Comparison of ENCODE assay signal across 25 mouse cellular contexts in the genomic region with DNA sequence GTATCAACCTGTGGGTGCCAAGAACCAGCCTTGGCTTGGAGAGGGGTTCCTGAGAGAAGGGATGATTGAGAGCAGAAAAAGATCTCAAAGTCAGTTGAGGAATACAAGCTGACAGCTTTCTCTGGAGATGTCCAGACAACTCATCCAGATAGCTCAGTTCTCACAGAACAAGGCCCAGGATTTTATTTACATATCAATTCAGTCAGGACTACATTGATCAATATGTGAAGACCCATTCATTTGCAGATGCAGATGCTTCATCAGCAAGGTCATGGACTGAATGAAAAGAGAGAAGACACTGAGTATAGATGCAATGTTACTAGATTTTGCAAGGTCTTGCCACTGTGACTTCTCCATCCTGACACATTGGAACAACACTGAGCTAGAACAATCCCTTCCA.
DNase-seq lines count a peak whose midpoint lies in the region; ATAC-seq and TF ChIP-seq lines count a peak whose summit lies in the region.
"Had no signal": no experiment of that assay in that cellular context is flagged by ENCODE, and none has a peak within 500 bp of the region (broad histone marks: within the 10 kb centered on the region; RNA-seq: fewer than 3 reads in every experiment).

No protein-coding gene starts in this region.

- H3K4me1 ChIP-seq in midbrain, embryonic 11.5 days (ENCODE audit: control insufficient read depth, insufficient read depth, low read length), result no peaks in the 10 kb centered on the region
- H3K4me1 ChIP-seq in midbrain, embryonic 16.5 days (ENCODE audit: control insufficient read depth, insufficient read depth, low read length), result no peaks in the 10 kb centered on the region
- H3K4me1 ChIP-seq in heart, adult 2 months (ENCODE audit: control insufficient read depth, insufficient read depth, low read length), result no peaks in the 10 kb centered on the region

- DNase-seq in midbrain, embryonic 11.5 days (ENCODE audit: low spot score, missing footprints), result peak; percentile 6
- peak; percentile 64 for DNase-seq in ES-CJ7 (ENCODE audit: low read depth, low spot score)
- DNase-seq in R1 (ENCODE audit: low read depth, low spot score), result peak; percentile 52
- peak; percentile 56 for DNase-seq in ZHBTc4 (ENCODE audit: low read depth, low spot score)
- DNase-seq in heart, adult 2 months, result no peak
- no peak for DNase-seq in urinary bladder, postnatal 36 days (ENCODE audit: low spot score in 2 of 2)
- DNase-seq: adrenal gland, adult 2 months; adrenal gland, adult 8-10 months; adrenal gland, postnatal 10 days; adrenal gland, postnatal 14 days; adrenal gland, postnatal 25 days; adrenal gland, postnatal 36 days; B cell, adult 2 months; cerebellum, adult 11 months; cerebellum, adult 11-12 months; cerebellum, adult 18-20 months; cerebellum, adult 2 months; cerebellum, adult 8-10 months had no signal

- H3K36me3 ChIP-seq in midbrain, embryonic 11.5 days (ENCODE audit: control insufficient read depth, insufficient read depth, low read length), result no peaks in the 10 kb centered on the region
- H3K36me3 ChIP-seq in midbrain, embryonic 16.5 days (ENCODE audit: control insufficient read depth, insufficient read depth, low read length), result no peaks in the 10 kb centered on the region
- no peaks in the 10 kb centered on the region for H3K36me3 ChIP-seq in heart, adult 2 months (ENCODE audit: control insufficient read depth, insufficient read depth, low read length)
- H3K36me3 ChIP-seq: G1E had no signal

- H3K9me3 ChIP-seq in midbrain, embryonic 11.5 days (ENCODE audit: control insufficient read depth, low read length), result no peaks in the 10 kb centered on the region
- H3K9me3 ChIP-seq in midbrain, embryonic 16.5 days (replicated peaks; ENCODE audit: control insufficient read depth, low read length, poor library complexity, severe bottlenecking), result no peaks in the 10 kb centered on the region
- H3K9me3 ChIP-seq: G1E had no signal

- no peaks in the 10 kb centered on the region for H3K27me3 ChIP-seq in midbrain, embryonic 11.5 days (ENCODE audit: control insufficient read depth, insufficient read depth, low read length)
- no peaks in the 10 kb centered on the region for H3K27me3 ChIP-seq in midbrain, embryonic 16.5 days (ENCODE audit: control insufficient read depth, insufficient read depth, low read depth, low read length)
- H3K27me3 ChIP-seq in heart, adult 2 months (ENCODE audit: control insufficient read depth, insufficient read depth, low read length), result no peaks in the 10 kb centered on the region
- H3K27me3 ChIP-seq: CH12.LX, Patski had no signal

- H3K4me3 ChIP-seq in midbrain, embryonic 11.5 days (ENCODE audit: low read depth, low read length), result no peak overlapping the region
- no peak overlapping the region for H3K4me3 ChIP-seq in midbrain, embryonic 16.5 days (ENCODE audit: low read depth, low read length)
- H3K4me3 ChIP-seq in heart, adult 2 months, result no peak overlapping the region

- intact Hi-C loops in heart, adult 2 months (cut with DNase I), result no loop called here

- TF ChIP-seq CTCF in heart, adult 2 months (IDR thresholded peaks at IDR 0.05), result no peak

- no peak for TF ChIP-seq POLR2A in heart, adult 2 months (IDR thresholded peaks at IDR 0.05; ENCODE audit: insufficient read depth, low read depth, low read length)

- no peaks in the 10 kb centered on the region for H3K79me2 ChIP-seq in heart, adult 2 months (replicated peaks; ENCODE audit: control insufficient read depth, insufficient read depth, low read length)

- no peak for ATAC-seq in midbrain, embryonic 11.5 days (ENCODE audit: low FRiP score)
- ATAC-seq in midbrain, embryonic 16.5 days, result no peak
- ATAC-seq in frontal cortex, adult (ENCODE audit: low TSS enrichment), result no peak
- ATAC-seq: activated CD4-positive, CD25-positive, alpha-beta regulatory T cell, adult 4 months; CD4-positive, CD25-positive, alpha-beta regulatory T cell, adult 4 months; Patski had no signal

- TF ChIP-seq EP300 in heart, adult 2 months (IDR thresholded peaks at IDR 0.05; ENCODE audit: insufficient read depth, low read depth, low read length), result no peak

- H3K4me2 ChIP-seq in midbrain, embryonic 11.5 days, result no peak overlapping the region
- H3K4me2 ChIP-seq in midbrain, embryonic 16.5 days (ENCODE audit: low read length), result no peak overlapping the region

- H3K9ac ChIP-seq in midbrain, embryonic 11.5 days (ENCODE audit: low read length), result no peak overlapping the region
- no peak overlapping the region for H3K9ac ChIP-seq in midbrain, embryonic 16.5 days (ENCODE audit: low read depth, low read length)
- no peak overlapping the region for H3K9ac ChIP-seq in heart, adult 2 months (ENCODE audit: low read depth, low read length)

- no peak overlapping the region for H3K27ac ChIP-seq in midbrain, embryonic 11.5 days (ENCODE audit: low read depth, low read length)
- H3K27ac ChIP-seq in midbrain, embryonic 16.5 days (ENCODE audit: low read length), result no peak overlapping the region
- no peak overlapping the region for H3K27ac ChIP-seq in heart, adult 2 months

Comparison
In these comparisons a context has a peak if more than half of its experiments do, and no peak if none do; other contexts are left out.
1. DNase-seq: peak in midbrain, embryonic 11.5 days (single experiment), ES-CJ7 (single experiment), R1 (single experiment) and ZHBTc4 (single experiment); none in heart, adult 2 months (0 of 2) and urinary bladder, postnatal 36 days (0 of 2).